Mouse (Mus musculus): ENCODE data around the gene AC131692.1.

AC131692.1 gene

GRCm38 (mm10) chr19:6067724-6068415 lies 26.3 kb upstream of the AC131692.1 start, which contains the start of gene Tm7sf2:
TSS of gene Tm7sf2 (minus strand) at chr19:6068373.
- DNase-seq (ENCODE audit: low spot score): peak; percentile 91

DNA sequence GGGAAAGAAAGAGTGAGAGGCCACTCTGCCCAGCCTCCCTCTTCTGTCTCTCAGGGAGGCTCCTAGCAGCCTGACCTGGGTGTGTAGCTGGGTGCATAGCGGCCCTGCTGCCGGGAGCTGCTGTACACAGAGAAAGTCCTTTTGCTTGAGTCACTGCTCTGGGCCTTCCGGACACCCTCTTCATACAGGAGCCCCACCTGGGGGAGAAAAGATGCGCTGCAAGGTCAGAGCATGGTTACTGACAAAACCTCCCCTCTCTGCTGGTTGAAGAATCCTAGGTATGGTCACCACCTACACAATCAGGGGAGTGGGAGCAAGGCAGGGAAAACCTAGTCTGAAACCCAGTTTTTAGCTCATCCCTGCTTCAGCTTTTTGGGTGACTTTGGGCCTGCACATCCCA lies 25.3 kb upstream of the AC131692.1 start:
- DNase-seq (ENCODE audit: low spot score): no peak

GRCm38 (mm10) chr19:6069851-6070250 lies 24.4 kb upstream of the AC131692.1 start:
- no peak for DNase-seq (ENCODE audit: low spot score)

DNA sequence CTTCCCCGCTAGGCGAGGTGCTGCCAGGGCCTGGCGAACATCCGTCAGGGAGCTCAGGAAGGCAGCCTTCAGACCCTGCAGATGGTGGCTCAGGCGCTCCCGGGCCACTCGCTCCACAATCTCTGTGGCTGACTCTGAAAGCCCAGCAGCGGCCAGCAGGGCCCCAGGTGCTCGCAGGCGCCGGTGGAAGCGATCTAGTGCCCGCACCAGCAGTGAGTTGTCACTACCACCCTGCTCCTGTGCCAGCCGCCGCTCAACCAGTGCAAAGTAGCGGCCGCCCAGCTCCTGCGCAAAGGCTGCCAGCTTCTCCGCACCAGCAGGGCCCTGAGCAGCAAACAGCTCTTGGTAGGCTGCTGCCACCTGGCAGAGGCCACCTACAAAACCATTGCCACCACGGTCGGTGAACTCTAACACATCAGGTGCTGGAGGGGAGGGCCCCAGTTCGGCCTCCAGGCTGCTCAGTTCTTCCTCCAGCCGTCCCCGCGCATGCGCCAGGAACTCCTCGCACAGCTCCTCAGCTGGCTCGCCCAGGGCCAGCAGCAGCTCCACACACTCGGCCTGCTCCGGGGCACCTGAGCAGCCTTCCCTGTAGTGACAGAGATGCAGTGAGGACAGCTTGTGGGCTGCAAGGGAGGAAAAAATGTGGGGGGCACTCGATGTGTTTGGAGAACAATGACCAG lies 23.5 kb upstream of the AC131692.1 start:
- DNase-seq (ENCODE audit: low spot score): no peak

GRCm38 (mm10) chr19:6071261-6071660 lies 23.0 kb upstream of the AC131692.1 start:
- DNase-seq (ENCODE audit: low spot score): no peak

- DNase-seq (ENCODE audit: low spot score): no peak
Observed at GRCm38 (mm10) chr19:6073889-6074288, 20.3 kb upstream of the AC131692.1 start.

DNA sequence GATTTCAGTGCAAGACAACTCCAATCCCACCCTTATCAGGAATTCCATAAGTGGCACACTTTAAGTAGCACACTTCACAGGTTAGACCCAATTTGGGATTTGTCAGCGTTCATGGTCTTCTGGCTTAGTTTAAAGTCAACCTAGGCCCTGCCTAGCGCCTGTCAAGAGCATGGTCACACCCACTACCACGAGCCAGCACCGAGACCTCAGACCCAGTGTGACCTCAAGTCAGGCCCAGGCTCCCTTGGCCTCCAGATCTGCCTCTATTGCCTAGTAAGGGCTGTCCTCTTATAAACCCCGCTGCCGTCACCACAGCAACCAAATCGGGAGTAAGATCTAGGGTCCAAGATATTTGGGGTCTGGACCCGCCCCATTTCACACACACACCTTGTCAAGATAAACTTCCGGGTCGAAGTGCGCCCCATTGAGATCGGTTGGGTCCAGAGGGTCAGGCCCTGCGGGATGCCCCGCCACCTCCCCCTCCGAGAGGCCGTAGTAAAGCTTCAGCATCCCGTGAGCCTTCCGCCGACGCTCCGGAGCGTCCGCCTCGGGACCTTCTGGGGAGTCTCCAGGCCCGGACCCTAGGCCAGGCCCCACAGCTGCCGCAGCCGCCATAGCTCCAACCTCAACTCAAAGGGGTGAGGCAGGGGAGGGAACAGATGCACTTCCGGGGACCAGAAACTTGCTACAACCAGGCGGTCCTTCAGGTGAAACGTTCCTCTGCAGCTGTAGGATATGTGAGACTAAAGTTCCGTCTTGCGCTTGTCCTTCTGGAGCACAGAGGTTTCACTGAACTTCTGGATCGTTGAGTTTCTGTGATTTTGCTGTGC lies 17.4 kb upstream of the AC131692.1 start, which contains the start of gene Vps51:
Gene Vps51 (minus strand): TSS at position 668 of the 830 bp plus-strand sequence.
- DNase-seq (ENCODE audit: low spot score): peak; percentile 75

DNA sequence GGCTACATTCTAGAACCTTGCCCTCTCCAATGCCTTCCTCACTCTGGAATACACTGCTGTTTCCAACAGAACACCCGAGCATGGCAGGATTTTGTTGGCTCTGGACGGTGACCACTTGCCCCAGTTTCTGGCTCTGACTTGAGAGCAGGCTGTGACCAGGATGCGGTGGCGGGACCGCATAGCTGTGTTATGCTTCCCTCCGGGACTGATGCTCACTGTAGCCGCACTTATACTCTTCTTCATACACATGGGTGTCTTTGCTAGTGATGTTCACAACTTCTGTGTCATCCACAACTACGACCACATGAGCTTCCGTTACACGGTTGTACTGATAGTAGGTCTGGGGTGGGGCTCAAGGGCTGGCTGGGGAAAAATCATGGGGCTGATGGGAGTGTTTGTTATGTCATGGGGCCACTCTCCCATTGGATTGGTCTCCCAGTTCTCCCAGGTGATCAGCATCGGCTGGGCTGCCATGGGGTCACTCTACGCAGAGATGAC lies 14.2 kb upstream of the AC131692.1 start, which contains the start of gene Tmem262:
Gene Tmem262 (plus strand): TSS at position 51 of the 498 bp plus-strand sequence.
- no peak for DNase-seq (ENCODE audit: low spot score)

DNA sequence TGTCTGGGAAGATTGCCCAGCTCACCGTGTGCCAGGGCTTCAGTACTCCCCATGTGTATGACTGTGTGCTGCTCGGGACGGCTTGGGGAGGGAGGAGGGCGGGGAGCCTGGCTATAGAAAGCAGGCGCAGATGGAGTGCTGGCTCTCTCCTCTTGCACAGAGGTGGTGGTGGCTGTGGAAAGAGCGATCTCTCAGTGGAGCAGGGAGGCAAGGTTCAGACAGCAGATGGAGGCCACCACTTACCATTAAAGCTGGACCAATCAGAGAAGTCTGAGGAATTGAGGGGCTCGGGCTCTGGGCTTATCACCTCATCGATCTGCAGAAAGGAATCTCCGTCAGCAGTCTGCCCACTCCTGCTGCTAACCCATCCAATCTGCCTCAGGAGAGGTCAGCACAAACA lies 12.1 kb upstream of the AC131692.1 start, which contains the start of gene Gm28374:
Gene Gm28374 (minus strand): TSS at position 101 of the 400 bp plus-strand sequence.
- no peak for DNase-seq (ENCODE audit: low spot score)

- DNase-seq (ENCODE audit: low spot score): peak; percentile 93
Observed at GRCm38 (mm10) chr19:6084478-6085248, 9.6 kb upstream of the AC131692.1 start, which contains the start of the genes Zfpl1 and Cdca5. TSS of gene Zfpl1 (minus strand) at chr19:6084956. TSS of gene Cdca5 (plus strand) at chr19:6084983.

DNA sequence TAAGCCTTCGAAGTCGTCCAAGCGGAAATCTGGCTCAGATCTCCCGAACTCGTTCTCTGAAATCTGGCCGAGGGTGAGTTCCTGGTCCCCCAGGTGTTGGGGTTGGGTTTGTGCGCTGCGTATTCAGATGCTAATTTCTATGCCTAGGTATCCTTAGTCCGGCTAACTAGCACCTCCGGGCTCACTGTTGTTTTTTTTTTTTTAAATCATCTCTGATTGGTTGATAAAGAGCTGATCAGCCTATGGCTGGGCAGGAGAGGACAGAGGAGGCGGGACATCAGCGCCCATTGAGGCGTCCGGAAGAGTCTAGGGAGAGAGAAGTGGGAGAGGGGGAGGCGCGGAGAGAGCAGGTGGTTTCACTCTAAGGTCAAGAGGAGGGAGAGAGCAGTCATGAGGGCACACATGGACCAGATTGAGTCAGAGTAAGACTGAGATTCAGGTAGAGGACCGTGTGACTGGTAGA lies 8.8 kb upstream of the AC131692.1 start:
- DNase-seq (ENCODE audit: low spot score): no peak

- DNase-seq (ENCODE audit: low spot score): no peak
Observed at GRCm38 (mm10) chr19:6088841-6089240, 5.4 kb upstream of the AC131692.1 start.

GRCm38 (mm10) chr19:6097847-6098246 lies 3.6 kb downstream of the AC131692.1 start:
- no peak for DNase-seq (ENCODE audit: low spot score)

DNA sequence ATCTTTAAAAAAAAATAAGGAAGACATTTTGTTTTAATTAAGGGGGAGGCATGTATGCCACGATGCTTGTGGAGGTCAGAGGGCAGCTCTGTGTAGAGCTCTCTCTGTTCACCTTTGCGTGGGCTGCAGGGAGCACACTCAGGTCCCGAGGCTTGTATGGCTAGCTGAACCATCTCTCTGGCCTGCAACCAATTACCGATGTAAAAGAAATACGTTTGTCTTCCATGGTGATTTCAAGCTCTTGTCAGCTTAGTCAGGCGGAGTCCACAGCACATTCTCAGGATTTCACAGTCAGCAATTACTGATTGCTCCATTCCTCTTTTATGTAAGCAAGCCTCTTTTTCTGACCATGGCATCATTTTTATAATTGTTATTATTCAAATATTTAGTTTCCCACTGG lies 7.0 kb downstream of the AC131692.1 start:
- no peak for DNase-seq (ENCODE audit: low spot score)

DNA sequence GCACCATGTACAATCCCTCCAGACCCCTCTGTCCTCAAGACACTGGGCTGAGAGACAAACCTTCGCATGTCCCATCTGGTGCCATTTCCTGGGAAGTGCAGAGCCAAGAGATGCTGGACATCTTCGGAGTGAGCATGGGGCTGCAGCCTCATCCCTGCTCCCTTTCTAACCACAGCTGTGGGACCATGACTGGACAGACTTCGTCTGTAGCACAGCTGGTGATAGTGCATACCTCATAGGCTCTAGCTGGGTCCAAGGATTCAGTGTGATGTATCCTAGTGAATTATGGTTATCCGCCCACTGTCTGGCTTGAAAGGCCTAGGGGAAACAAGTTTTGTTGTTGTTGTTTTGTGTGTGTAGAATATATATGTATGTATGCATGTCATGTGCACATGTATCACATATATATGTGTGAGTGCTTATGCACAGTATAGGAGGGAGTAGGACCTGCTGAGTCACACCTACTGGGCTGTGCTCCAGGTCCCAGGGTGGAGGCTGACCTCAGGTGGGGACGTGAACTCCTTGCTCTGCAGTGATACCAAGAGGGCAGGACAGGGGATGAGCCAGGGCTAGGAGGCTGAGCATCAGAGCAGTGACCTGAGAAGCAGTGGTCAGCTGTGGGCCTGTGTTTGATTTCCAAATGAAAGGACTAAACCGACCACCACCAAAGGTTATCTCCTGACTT lies 8.1 kb downstream of the AC131692.1 start:
- no peak for DNase-seq (ENCODE audit: low spot score)

- no peak for DNase-seq (ENCODE audit: low spot score)
Observed at GRCm38 (mm10) chr19:6104476-6104875, 10.3 kb downstream of the AC131692.1 start.

- DNase-seq (ENCODE audit: low spot score): no peak
Observed at GRCm38 (mm10) chr19:6105586-6105985, 11.4 kb downstream of the AC131692.1 start, which contains the start of gene Naaladl1. TSS of gene Naaladl1 (plus strand) at chr19:6105782.

DNA sequence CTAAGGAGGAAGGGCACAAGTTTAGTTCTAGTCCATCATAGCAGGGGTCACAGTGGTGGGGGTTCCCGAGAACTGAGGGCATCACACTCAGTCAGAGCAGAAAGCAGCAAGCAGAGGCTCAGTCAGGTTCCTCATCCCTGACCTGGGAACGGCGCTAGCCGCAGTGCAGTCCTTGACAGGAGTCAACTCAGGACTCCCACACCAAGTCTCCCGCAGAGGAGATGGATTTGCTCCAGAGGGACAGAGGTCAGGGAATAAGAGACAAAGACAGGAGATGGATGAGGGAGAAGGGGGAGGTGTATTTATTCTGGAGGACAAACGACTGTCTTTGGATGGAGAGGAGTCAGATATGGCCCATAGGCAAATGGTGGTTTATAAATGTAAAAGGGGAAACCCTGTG lies 18.9 kb downstream of the AC131692.1 start:
- DNase-seq (ENCODE audit: low spot score): no peak

- DNase-seq (ENCODE audit: low spot score): no peak
Observed at GRCm38 (mm10) chr19:6116113-6116850, 22.1 kb downstream of the AC131692.1 start.

All from ovary, adult 18-20 months (tissue).